ENCODE assay signal across 7 mouse cellular contexts in the genomic region with DNA sequence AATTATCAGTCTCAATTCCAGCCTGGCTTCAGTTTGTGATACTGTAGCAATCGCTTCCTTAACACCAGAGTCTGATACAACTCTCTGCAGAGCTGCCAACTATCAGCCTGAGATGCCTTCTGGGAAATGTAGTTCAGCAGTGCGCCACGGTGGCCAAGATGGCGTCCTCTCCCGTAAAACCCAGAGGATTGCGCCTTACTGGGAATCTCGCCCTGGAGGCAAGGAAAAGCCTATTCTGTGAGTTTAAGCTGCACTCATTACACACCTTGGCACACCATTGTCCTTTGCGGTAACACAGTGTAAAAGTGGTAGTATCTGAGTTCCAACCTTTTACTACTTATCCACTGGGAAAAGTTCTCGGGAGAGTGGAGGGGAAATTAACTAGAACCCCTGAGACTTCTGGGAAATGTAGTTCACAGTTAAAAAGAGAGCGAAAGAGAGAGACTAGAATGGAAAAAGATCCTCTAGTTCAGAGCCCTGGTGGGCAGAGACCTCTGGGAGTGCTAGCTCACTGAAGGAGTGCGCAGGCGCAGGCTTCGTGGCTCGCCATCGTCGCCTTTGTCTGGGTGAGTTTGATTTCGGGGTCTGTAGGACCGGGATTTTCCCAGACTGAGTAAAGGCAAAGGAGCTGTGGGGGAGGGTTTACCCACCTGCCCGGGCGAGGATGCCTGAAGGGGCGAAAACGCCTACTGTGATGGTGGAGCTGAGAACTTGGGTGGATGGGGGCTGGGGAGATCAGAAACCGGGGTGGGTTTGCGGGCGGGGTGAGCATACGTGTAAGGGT. TPM values are rescaled to one million over a fixed set of nuclear protein-coding genes. Genes with fewer than 3 reads are reported as not detected.
A peak's percentile ranks its signal among the peaks of the same experiment; 100 is the strongest.
DNase-seq lines count a peak whose midpoint lies in the region; ATAC-seq and TF ChIP-seq lines count a peak whose summit lies in the region.

A gene (plus strand): TSS at position 132 of the 784 bp plus-strand sequence.

- peak within 1 kb of the TSS; percentile 79 for H3K9ac ChIP-seq in intestine, postnatal 0 days (ENCODE audit: low read depth, low read length)
- H3K9ac ChIP-seq in midbrain, embryonic 12.5 days (replicated peaks), result peak within 1 kb of the TSS; percentile 83

- peak within 1 kb of the TSS; percentile 97 for H3K27ac ChIP-seq in embryonic facial prominence, embryonic 10.5 days (replicated peaks)
- peak within 1 kb of the TSS; percentile 88 for H3K27ac ChIP-seq in intestine, postnatal 0 days (ENCODE audit: low read depth, low read length)
- H3K27ac ChIP-seq in midbrain, embryonic 12.5 days (replicated peaks), result peak within 1 kb of the TSS; percentile 97
- H3K27ac ChIP-seq in small intestine, adult 2 months (ENCODE audit: insufficient read depth, low read depth, low read length), result peak within 1 kb of the TSS; percentile 94

- WGBS in embryonic facial prominence, embryonic 10.5 days, result under 1% methylated on average over 26 of the region's 26 CpGs
- WGBS in intestine, postnatal 0 days, result under 1% methylated on average over 26 of the region's 26 CpGs
- under 1% methylated on average over 26 of the region's 26 CpGs for WGBS in midbrain, embryonic 12.5 days
- under 1% methylated on average over 26 of the region's 26 CpGs for WGBS in small intestine, adult 2 months

- peak within 1 kb of the TSS; percentile 65 for H3K4me2 ChIP-seq in intestine, postnatal 0 days (replicated peaks; ENCODE audit: low read depth)
- H3K4me2 ChIP-seq in midbrain, embryonic 12.5 days (replicated peaks), result peak within 1 kb of the TSS; percentile 75

- peak within 1 kb of the TSS; percentile 72 for H3K4me3 ChIP-seq in embryonic facial prominence, embryonic 10.5 days
- H3K4me3 ChIP-seq in intestine, postnatal 0 days (ENCODE audit: low read depth, low read length), result peak within 1 kb of the TSS; percentile 73
- peak within 1 kb of the TSS; percentile 62 for H3K4me3 ChIP-seq in midbrain, embryonic 12.5 days
- H3K4me3 ChIP-seq in small intestine, adult 2 months (ENCODE audit: low read depth, low read length), result peak within 1 kb of the TSS; percentile 82

- intact Hi-C loops in left cerebral cortex, postnatal 4 days (cut with DNase I), result no loop called here

- TF ChIP-seq POLR2A in small intestine, adult 2 months (IDR thresholded peaks at IDR 0.05; ENCODE audit: low read depth, low read length), result peak; percentile 76; the same call in 1 of the 2 replicates

- peak; percentile 91 for DNase-seq in adrenal gland, postnatal 10 days
- DNase-seq in embryonic facial prominence, embryonic 10.5 days (ENCODE audit: low spot score), result peak; percentile 95
- DNase-seq in gonadal fat pad, adult 2 months (ENCODE audit: low read depth), result peak; percentile 85
- DNase-seq in left cerebral cortex, postnatal 4 days, result peak; percentile 95

- no peaks in the 10 kb centered on the region for H3K27me3 ChIP-seq in embryonic facial prominence, embryonic 10.5 days (replicated peaks; ENCODE audit: low read depth, poor library complexity, severe bottlenecking)
- H3K27me3 ChIP-seq in intestine, postnatal 0 days (replicated peaks; ENCODE audit: control insufficient read depth, insufficient read depth, low read length), result no peaks in the 10 kb centered on the region
- no peaks in the 10 kb centered on the region for H3K27me3 ChIP-seq in midbrain, embryonic 12.5 days
- no peaks in the 10 kb centered on the region for H3K27me3 ChIP-seq in small intestine, adult 2 months (ENCODE audit: control insufficient read depth, insufficient read depth, low read length)

- peak; percentile 80 for ATAC-seq in intestine, postnatal 0 days
- ATAC-seq in midbrain, embryonic 12.5 days (ENCODE audit: low FRiP score, low read depth), result peak; percentile 74

- peak; percentile 24; the same call in 1 of the 2 replicates for TF ChIP-seq CTCF in intestine, postnatal 0 days (IDR thresholded peaks at IDR 0.05; ENCODE audit: low read depth)
- no peak for TF ChIP-seq CTCF in small intestine, adult 2 months (IDR thresholded peaks at IDR 0.05; ENCODE audit: extremely low read depth, insufficient read length, insufficient replicate concordance, low read depth, low read length)

- H3K4me1 ChIP-seq in embryonic facial prominence, embryonic 10.5 days, result peaks cover 18% of the 10 kb centered on the region
- H3K4me1 ChIP-seq in intestine, postnatal 0 days (replicated peaks; ENCODE audit: control insufficient read depth, insufficient read depth, low read length), result 0 out of 2 replicates have a peak, but pooled peaks cover 4% of the 10 kb centered on the region
- H3K4me1 ChIP-seq in midbrain, embryonic 12.5 days, result peaks cover 26% of the 10 kb centered on the region
- H3K4me1 ChIP-seq in small intestine, adult 2 months (ENCODE audit: control insufficient read depth, insufficient read depth, insufficient read length, low read length), result peaks cover 6% of the 10 kb centered on the region; the same call in 1 of the 2 replicates

- H3K9me3 ChIP-seq in embryonic facial prominence, embryonic 10.5 days, result no peaks in the 10 kb centered on the region; the same call in 1 of the 2 replicates
- H3K9me3 ChIP-seq in intestine, postnatal 0 days (ENCODE audit: control insufficient read depth), result no peaks in the 10 kb centered on the region
- no peaks in the 10 kb centered on the region for H3K9me3 ChIP-seq in midbrain, embryonic 12.5 days

- peaks cover 30% of the 10 kb centered on the region for H3K36me3 ChIP-seq in embryonic facial prominence, embryonic 10.5 days (replicated peaks)
- no peaks in the 10 kb centered on the region for H3K36me3 ChIP-seq in intestine, postnatal 0 days (ENCODE audit: control insufficient read depth, insufficient read depth)
- H3K36me3 ChIP-seq in midbrain, embryonic 12.5 days, result peaks cover 21% of the 10 kb centered on the region
- peaks cover 3% of the 10 kb centered on the region; the same call in 1 of the 2 replicates for H3K36me3 ChIP-seq in small intestine, adult 2 months (ENCODE audit: control insufficient read depth, insufficient read depth, low read length)

RNA-seq across cellular contexts. Expression of the gene that starts here (rescaled TPM):
- total RNA-seq in adrenal gland, postnatal 10 days (2021), result 10 to 100 TPM; 42.0 to 44.7 TPM
- polyA plus RNA-seq in embryonic facial prominence, embryonic 10.5 days (2016; fragmentation: Nextera tagmentation; extraction: Ambion mirVana), result 119 and 127 TPM in 2 replicates
- 16.3 and 16.5 TPM in 2 replicates for polyA plus RNA-seq in gonadal fat pad, adult 2 months (2012; rRNA removed)
- 32.5 and 34.3 TPM in 2 replicates for polyA plus RNA-seq in intestine, postnatal 0 days (2015; fragmentation: Nextera tagmentation; extraction: Ambion mirVana)
- 10 to 100 TPM; 64.8 to 65.3 TPM for total RNA-seq in left cerebral cortex, postnatal 4 days (2021)
- polyA plus RNA-seq in midbrain, embryonic 12.5 days (2016; fragmentation: Nextera tagmentation; extraction: Ambion mirVana), result 134 and 136 TPM in 2 replicates
- 2.6 and 7.1 TPM in 2 replicates for polyA plus RNA-seq in small intestine, adult 2 months (2012; rRNA removed)

Comparison
In these comparisons a context has a peak if more than half of its experiments do, and no peak if none do; other contexts are left out.
1. Peak in every context shown above with its lines: DNase-seq, ATAC-seq, H3K4me3 ChIP-seq and H3K27ac ChIP-seq.